Mouse (Mus musculus): ENCODE measurements around the gene Igf1.
A peak's percentile ranks its signal among the peaks of the same experiment; 100 is the strongest.

Gene Igf1

DNA sequence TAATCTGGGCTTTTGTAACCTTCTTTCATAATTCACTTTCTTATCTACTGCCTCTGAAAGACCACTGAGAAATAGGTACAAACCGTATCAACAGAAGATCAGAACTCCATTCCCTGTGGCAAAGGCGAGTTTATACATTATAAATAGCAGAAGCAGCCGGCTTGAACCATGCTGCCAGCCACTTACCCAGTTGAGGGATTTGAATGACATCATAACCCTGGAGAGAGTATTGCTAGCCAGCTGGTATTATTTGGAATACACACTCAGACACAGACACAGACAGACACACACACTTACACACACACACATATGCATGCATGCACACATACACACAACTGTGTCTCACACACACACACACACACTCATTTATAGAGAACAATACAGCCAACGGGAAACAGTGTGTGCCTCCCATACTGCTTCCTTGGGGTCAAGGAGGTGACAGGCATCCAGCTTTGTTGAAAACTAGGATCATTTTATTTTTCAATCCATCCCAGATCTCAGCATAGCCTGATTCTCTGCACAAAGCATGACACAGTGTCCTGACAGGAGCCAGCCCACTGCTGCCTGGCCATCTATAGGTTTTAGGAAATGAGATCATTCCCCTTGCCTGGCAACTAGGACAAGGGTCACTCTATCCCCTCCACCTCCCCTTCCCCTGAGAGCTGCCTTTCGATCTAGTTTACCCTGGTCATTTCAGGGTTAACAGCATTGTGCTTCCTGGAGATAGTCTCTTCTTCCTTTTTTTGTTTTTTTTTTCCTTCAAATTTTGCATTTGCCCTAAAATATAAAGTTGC is at the start of gene Igf1:
TSS of gene Igf1 (plus strand) at position 253 of the 794 bp plus-strand sequence.
- DNase-seq, result no peak

DNA sequence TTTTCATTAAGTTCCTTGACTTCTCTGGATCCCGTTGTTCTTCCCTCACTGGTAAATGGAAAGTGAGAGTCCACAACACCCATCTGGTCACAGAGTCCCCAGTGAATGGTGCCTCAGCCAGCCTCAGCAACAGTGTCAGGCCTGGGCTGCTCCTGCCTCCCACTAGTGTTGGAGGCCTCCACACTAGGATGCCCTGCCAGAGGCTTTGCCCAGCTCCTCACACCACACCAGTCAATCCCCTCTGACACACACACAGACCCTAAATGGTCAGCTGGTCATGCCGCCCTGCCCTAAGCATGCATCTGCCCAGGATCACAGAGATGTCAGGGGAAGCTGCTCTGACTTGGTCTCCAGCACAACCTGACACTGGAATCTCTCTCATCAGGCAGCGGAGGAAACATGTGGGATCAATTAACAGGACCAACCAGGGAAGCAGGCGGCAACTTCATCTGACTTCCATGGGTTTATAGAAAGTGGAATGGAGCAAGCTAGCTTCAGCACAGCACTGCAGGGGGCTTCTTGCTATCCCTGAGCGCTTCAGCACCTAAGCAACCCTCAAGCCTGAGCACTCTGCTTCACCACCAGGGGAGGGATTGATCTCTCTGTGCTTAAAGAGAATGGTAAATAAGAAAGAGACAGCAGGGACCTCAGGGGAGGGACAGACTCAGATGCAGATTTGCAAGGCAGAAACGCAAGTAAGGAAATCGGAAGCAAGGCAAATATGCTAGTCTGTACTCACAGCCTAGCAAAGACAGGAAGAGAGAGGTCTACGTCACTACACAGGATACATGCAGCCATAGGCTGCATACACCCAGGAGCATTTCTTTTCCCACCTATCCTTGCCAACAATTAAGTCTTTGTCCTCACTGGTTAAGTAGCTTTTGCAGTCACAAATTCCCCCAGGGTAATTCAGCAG is 45.6 kb upstream of the Igf1 start:
- no peak for DNase-seq

DNA sequence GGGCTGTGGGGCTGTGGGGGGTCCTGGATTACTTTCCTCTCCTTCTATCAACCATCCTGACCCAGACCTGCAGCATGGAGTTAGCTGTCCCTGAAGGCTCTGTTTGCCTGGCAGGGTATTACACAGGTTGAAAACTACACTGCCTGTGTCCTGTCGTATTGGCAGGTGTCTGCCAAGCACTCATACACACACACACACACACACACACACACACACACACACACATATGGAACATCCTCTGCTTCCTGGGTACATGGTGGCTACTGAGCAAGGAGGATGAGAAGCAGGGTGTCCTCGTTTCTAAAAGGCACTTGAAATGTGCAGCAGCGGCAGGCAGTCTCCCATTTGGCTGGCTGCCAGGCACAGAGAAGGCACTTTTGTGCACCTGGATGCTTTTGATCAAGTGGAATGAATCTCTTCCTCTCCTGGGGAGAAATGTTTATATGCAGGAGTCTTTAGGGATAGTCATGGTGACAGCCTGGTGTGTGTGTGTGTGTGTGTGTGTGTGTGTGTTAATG is 44.9 kb upstream of the Igf1 start:
- DNase-seq, result no peak

DNA sequence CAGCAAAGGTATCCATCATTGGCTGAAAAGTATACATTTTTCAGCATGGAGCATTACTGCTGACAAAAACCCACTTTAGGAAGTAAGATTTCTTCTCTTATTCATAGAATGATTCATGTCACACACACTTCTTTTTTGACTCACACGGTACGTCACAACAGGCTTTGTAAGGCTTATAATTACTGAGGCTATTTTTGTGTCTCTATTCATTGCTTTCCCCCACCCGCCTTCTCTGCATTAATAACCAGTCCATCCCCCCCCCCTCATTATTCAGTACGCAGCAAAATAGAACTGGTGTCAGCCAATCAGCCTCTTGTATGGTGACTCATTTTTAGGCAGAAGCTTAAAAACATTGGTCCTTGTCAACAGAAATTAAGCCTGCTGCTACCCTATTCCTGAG is 41.2 kb upstream of the Igf1 start:
- no peak for DNase-seq

DNA sequence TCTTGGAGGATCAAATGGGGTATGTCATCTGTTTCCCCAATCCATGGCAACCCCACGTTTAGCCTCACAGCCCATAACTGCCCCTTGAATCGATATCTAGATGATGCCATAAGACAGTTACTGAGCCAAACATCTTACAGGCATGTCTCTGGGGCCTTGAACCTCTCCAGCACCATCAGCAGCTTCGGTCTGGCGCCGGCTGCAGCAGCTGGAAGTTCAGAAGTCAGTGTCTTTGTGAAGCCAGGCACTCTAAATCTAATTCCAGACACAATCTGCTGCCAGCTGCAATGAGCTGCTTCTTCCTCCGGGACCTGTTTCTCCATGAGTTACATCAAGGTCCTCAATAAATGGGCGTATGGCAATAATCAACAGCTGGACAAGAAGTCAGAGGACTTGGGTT is 40.3 kb upstream of the Igf1 start:
- no peak for DNase-seq

DNA sequence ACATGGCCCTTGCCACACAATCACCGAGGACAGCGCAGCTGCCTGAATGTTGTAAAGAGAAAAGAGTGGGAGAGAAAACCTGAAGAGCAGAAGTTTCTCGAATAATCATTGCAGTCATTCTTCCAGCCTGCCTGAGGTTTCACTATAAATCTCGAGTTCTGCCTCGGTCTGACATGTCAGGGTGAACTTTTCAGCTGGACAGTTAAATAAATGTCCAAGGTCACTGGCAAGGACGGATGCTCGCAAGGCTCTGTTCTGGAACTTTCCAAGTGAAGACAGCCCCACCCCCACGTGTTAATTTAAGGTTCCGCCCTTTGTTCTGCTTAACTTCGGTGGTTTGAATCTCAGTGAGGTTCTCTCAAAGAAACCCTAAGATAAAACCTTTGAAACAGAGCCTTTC is 36.2 kb upstream of the Igf1 start:
- no peak for DNase-seq

DNA sequence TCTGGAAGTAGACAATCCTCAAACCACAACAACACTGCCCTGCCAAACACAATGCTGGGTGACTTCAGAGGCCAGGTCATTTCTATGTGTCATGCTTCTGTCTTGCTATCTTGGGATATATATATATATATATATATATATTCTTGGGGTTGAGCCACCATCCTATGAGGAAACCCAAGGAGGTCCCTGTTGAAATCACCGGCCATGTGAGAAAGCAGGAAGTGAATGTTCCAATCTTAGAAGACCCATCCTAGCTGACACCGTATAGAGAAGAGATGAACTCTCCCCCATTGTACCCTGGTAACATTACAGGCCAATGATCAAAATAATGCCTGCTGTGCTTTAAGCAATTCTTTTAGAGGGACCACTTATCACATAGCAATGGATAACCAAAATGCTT is 28.1 kb upstream of the Igf1 start:
- no peak for DNase-seq

DNA sequence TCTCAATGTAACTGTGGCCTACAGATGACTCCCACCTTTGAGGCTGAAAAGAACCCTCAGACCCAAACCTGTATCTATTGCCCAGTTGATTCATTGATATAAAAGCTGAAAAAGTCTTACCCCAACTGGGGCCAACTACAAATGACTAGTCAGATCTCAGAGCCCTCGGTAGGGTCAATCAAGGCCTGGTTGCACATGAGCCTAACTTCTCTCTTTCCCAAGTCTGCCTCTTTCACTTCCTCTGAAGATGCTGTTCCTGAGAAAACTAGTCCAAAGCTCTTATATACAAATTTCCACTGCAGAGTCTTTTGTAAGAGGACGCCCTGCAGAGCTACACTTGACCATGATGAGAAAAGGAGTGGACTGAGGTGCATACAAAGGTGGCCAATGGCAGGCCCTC is 27.4 kb upstream of the Igf1 start:
- DNase-seq, result no peak

DNA sequence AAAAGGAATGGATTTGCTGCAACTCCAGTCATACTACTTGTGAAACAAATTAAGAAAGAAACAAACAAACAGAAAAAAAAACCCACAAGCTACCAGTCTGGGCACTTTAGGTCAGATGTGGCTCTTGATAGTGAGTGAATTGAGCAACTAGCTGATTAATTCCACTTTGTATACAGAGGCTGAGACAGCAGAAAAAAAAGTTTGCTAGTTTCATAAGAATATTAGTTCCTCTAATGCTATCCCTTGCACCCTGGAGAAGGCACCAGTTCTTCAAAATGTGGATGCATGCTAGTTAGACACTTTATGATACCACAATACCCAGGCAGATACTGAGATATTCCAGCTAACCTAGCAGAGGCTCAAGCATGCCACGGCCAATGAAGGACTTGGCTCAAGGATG is 26.0 kb upstream of the Igf1 start:
- DNase-seq, result no peak

DNA sequence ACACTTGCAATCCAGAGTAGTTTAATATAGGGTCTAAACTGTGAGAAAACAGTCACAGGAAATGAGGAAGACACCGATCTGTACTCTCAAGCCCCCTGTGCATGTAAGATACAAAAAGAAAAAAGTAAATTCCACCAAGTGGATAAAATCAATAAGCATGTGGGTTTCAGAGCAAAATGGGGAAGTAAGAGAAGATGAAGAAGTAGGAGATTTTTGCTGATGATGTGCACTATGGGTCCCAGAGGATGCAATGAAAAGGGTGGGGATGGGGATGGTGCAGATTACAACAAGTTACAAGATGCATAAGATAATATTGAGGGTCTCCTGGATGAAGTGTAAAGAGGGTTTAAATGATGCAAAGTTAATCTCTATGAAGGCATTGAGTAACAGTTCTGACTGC is 18.6 kb upstream of the Igf1 start:
- DNase-seq, result no peak

DNA sequence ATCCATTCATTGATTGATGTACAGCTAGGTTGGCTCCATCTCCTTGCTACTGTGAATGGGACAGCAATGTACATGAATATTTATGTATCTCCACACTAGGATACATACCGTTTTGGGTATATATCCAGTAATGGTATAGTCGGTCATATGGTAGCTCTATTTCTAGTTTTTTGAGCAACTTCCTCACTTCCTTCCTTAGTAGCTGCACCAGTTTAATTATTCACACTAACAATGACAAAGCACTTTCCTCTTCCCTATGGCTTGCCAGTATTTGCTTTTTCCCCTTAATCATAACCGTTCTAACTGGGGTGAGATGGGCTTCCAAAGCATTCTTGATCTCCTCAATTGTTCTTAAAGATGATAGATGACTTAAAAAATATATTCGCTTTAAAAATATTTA is 15.6 kb upstream of the Igf1 start:
- no peak for DNase-seq

DNA sequence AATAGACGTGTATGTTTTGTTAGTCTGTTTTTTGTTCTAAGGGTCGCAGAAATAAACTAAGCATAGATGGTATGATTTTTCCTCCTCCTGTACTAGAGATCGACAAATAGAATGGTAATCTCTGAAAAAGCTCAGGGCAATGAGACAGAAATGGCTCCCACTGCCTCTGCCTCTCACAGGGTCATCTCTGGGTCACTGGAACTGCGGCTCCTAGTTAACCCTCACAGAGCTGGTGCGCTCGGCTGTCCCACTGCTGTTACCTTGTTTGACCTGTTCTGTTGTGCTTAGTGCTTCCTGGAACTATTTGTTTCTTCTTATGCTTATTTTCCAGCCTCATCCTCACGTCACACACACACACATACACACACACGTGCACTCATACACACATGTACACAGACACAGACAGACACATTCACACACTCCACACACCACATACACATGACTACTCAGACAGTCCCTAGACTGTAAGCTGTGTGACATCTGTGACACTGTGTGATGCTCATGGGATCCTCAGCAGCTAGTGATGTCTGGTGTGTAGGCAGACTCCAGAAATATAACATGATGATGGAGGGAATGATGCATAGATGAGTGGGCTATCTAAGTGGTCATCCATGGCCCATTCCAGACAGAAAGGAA is 13.0 kb upstream of the Igf1 start:
- no peak for DNase-seq

DNA sequence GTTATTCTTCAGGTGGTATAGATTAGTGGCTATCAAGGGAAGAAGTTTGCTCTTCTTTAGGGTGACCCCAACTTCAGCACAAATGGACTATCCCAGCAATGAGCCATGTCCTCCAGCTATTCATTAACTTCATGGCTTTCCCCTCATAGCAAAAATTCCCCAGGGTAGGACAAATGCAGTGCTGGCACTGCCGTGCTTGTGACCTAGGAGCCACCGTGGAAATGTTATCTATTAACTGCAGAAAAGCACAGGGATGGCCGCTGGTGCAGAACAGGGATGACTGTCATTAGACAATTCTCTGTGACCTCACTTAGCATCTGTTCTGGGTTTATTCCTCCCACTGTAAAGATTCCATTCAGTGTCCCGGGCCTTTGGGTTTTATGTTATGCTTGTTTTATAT is 10.2 kb upstream of the Igf1 start:
- no peak for DNase-seq

DNA sequence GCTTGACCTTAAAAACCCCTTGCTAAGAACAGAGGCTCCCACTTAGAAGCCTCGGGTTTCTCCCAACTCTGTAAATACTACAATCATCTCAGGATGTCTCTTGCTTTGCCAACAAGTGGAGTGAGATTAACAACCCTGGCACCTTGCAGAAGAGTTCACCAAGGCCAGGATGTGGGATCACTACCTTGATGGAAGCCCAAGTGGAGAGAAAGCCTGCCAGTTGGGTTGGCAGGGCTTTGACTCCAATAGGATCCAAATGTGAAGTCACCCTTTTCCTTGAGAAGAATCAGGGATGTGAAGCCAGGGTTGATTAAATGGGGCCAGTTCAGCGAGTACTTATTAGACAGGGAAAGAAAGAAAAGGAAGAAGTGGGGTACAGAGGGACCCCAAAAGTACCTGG is 9.6 kb upstream of the Igf1 start:
- no peak for DNase-seq

DNA sequence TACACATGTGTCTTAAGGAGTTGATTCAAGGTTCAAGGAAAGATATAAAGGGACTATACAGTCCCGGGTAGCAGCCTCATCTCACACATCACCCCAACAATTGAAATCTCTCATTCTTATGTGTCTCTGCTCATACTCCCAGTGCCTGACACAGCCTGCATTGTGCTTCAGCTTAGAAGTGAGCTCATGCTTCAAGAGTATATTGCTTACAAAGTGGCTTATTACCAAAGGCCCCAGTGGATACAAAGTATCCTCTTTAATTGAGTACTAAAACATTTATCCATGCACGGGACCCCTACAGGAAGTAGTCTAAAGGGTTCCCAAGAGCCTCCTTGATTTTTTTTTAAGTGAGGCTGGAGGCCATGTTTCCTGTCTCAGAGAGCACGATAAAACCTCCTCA is 6.6 kb upstream of the Igf1 start:
- DNase-seq, result no peak

DNA sequence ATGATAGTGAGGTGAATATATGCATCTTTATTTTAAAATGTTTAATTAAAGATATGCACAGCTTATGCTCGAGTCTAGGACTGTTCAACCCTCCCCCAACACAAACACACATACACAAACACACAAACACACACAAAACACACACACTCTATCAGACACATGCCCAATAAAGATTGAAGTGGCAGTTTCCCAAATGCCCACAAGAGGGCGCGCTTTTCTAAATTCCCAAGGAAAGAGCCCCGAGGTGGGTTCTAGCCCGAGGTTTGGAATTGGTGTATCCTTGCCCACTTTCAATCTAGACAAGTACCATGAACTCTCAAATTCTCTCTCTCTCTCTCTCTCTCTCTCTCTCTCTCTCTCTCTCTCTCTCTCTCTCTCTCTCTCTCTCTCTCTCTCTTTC is 3.7 kb upstream of the Igf1 start:
- DNase-seq, result peak; percentile 4

DNA sequence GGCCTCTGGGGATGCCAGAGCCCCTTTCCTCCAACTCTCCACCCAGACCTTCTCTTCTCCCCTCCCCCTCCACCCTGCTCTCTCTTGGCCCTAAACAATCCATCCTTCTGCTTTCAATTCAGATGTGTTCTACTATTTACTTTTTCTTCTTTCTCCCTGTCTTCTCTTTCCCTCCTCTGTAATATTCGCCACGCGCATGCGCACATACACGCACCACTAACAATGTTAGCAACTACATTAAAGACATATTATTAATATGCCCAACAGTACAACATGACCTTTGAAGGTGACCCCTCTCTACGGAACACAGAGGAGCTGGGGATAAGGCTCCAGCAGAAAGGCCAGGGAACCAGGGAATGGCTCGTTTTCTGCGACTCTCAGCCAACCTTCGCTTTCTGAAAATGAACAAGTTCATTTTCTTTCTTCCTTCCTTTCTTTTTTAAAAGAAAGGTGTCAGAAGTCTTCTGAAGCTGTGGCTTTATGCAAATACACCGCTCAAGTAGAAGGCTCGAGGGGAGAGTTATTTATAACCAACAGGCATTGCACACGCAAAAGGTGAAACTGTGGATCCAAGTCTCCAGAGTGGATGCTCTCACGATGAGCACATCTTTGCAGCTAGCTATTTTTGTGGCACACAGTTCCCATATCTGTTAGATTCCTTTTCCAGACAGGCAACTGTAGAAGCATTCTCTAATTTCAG is 2.5 kb upstream of the Igf1 start:
- no peak for DNase-seq

DNA sequence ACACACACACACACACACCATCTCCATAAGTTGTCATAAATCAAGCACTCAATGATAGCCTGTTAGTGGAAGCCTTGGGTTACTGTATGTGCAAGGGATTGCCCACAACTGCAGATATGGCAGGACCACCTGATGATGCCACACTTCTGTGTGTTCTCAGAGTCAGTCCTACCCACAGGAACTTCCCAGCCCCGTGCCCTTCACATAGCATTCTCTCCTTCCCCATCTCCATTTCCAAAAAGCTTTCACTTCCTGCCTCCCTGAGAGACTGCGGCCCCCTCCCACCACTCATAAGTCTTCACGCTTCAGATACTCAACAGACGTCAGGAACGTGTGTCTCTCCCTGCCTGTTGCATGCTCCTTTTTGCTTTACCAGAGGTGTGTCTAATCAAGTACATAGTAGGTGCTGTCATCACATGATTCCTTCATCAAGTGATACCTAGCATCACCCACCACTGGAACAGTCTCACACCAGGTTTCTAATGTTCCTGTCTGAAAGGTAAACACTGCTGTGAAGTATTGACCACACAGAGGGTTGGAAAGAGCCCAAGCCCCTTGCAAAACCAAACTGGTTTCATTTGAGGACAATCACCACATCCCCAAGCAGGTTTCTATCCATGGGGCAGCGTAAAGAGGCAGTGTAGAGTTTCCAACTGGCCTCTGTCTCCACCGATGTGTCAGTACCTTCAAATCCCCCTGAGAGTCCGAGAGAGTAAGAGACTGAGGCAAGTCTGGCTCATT is 680 bp upstream of the Igf1 start:
- DNase-seq, result no peak

DNA sequence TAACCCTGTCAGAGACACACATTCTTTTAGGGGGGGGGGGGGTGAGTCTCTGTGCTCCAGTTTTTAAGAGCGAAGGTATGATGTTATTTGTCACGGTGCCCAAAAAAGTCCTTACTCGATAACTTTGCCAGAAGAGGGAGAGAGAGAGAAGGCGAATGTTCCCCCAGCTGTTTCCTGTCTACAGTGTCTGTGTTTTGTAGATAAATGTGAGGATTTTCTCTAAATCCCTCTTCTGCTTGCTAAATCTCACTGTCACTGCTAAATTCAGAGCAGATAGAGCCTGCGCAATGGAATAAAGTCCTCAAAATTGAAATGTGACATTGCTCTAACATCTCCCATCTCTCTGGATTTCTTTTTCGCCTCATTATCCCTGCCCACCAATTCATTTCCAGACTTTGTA is 874 bp downstream of the Igf1 start:
- DNase-seq, result no peak

DNA sequence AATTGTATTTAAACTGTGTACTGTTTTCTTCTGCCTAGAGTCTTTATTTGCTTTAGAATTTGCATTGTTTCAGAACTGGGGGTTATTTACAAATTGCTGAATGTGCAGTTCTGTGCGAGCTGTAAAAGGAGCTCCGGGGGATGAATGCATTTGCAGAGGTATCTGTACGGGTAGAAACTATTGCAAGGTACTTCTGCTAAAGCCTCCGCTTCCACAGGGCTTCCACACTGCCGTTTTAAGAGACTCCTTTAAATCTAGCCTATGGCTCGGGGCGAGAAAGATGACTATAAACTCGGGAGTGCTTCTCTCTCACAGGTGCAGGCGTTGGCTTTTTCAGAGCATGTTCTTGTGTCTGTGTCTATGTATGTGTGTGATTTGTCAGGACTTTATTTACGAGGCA is 1.4 kb downstream of the Igf1 start:
- DNase-seq, result no peak

DNA sequence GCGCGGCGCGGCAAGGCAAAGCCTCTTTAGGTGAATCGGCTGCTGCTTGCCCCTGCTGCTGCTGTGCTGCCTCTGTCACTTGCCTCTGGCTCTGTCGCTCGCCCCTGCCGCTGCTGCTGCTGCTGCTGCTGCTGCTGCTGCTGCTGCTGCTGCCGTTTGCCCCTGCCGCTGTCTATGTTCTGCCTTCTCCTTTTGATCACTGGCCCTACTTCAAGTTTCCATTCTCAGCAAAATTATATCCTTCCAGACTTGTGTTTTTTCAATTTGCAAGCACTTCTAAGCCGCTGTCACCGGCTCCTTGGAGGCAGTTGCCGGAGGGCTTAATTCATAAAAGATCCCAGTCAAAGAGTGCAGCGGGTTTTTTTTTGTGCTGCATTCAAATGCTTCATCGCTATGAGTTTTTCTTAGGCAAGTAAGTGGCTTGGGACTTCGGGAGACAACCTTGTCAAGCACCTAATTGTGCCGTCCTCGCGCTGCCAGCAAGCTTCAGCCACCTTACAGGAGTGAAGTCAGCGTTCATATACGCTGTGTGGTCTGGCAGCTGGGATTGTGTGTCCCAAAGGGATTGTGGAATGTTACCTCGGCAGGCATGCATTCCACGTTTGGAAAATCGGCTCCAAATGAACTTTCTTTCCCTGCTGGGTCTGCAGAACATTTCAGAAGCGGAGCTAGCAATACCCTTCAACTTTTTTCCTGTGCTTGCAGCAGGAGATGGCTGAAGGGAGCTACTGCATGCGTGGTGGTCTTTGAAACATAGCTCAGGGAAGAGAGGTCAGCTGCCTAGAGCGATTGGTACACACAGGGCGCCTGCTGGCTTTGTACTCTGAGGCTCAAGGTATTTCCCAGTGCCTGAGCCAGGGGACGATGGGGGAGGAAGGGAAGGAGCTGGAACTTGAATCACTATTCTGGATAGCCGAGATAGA is 2.4 kb downstream of the Igf1 start:
- no peak for DNase-seq
